Mouse (Mus musculus) hindbrain, embryonic 10.5 days (tissue): ENCODE data around the gene Ssh1. TPM values are rescaled to one million over a fixed set of nuclear protein-coding genes. Genes with fewer than 3 reads are reported as not detected.

Experiments used
- DNase-seq: peaks from one replicate; pipeline ENCODE4 v3.0.0-alpha.2; 2017; ENCODE audit warnings: low spot score
- H3K27ac ChIP-seq: fragments of 300-500 bp; sonication (generic); 2 replicates; pipeline ENCODE4 v1.5.1; 2016; ENCODE audit warnings: mild to moderate bottlenecking, moderate library complexity
- H3K27me3 ChIP-seq: fragments of 300-500 bp; sonication (generic); 2 replicates; pipeline ENCODE4 v1.6.1; 2016; ENCODE audit warnings: mild to moderate bottlenecking; ENCODE audit not compliant: poor library complexity, insufficient read depth, severe bottlenecking
- H3K36me3 ChIP-seq: fragments of 300-500 bp; sonication (generic); 2 replicates; pipeline ENCODE4 v1.6.1; 2016; ENCODE audit warnings: mild to moderate bottlenecking, moderate library complexity
- H3K4me1 ChIP-seq: fragments of 300-500 bp; sonication (generic); replicated peaks from 2 replicates; pipeline ENCODE4 v1.6.1; 2016; ENCODE audit warnings: mild to moderate bottlenecking
- H3K4me3 ChIP-seq: fragments of 300-500 bp; sonication (generic); 2 replicates; pipeline ENCODE4 v1.5.1; 2016; ENCODE audit warnings: mild to moderate bottlenecking, moderate library complexity
- H3K9me3 ChIP-seq: fragments of 300-500 bp; sonication (generic); 2 replicates; pipeline ENCODE4 v1.6.1; 2016; ENCODE audit warnings: mild to moderate bottlenecking, moderate library complexity
- whole genome bisulfite sequencing: fragments of 180-500 bp; shearing (Covaris S2); methylation state at CpG from one replicate; pipeline ENCODE4 v1.1.7; 2016; 5-methylcytosine and 5-hydroxymethylcytosine counted together
- polyA plus RNA-seq: library from polyadenylated mRNA; unstranded; fragments of >200 nt; fragmentation: Nextera tagmentation; extraction: Ambion mirVana; gene quantifications from 2 replicates; pipeline ENCODE4 v1.2.1, GENCODE M21; 2016

The Ssh1 gene
- polyA plus RNA-seq, 1 experiment from 2014 or later = 16.9 TPM

DNA sequence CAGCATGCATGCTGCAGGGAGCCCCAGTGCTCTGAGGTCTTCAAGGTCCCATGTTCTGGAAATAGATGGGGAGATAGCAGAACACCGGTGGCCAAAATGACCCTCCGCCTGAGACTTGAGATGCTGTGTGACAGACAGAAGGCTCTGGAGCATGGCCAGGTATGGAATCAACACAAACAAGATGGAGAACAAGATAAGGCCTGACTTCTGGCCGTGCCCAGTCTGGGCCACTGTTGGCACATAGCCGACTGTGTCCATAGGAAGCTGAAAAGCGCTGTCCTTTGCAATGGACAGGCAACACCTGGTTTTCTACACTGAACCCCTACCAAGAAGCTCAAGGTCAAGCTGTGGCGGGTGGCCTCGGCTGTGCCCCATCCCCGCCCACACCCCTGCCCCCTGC, 19.9 kb downstream of the Ssh1 start:
- Histone ChIP-seq H3K4me3 (no peak overlapping the region), H3K27ac (peak overlapping the region; percentile 83), H3K9me3 (no peaks in the 10 kb centered on the region), H3K4me1 (peaks cover 62% of the 10 kb centered on the region), H3K27me3 (no peaks in the 10 kb centered on the region), H3K36me3 (peaks cover 42% of the 10 kb centered on the region)
- no peak for DNase-seq
- WGBS = 84% methylated on average over 8 of the region's 8 CpGs

DNA sequence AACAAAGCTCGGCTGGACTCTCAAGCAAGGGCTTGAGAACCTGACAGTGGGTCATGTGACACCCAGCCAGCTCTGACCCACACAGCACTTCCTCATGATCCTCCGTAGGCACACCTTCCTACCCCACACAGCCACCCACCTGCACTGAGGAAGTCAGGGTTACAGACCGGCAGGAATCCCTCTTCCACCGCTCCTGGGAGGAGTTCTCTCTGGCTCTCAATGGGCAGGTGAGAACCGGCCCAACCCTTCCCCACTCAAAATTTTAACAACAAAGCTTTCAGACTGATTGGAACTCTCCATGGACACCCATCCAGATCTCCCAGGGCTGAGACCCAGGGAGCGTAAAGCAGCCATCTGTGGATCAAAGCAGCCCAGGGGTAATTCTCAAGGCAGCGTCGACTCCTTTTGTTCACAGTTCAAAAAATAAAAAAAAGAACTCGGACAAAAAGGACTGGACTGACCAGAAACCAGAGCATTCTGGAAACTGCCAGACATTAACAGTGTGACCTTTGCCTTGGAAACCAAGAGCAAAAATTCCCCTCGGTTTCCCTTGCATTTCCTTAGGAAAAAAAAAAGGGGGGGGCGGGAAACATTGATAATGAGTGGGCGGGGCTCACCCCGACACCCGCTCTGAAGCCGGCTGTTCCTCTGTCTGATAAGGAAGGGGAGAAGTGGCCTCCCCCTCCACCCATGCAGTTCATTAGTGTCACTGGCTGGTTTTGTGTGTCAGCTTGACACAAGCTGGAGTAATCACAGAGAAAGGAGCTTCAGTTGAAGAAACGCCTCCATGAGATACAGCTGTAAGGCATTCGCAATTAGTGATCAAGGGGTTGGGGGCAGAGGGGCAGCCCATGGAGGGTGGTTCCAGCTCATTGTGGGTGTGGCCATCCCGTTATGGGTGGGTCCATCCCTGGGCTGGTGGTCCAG, 20.8 kb downstream of the Ssh1 start:
- H3K27ac ChIP-seq = peak overlapping the region; percentile 83
- H3K9me3 ChIP-seq = no peaks in the 10 kb centered on the region
- H3K4me1 ChIP-seq = peaks cover 56% of the 10 kb centered on the region
- peak; percentile 37 for DNase-seq
- H3K27me3 ChIP-seq = no peaks in the 10 kb centered on the region
- H3K4me3 ChIP-seq = 0 out of 2 replicates have a peak overlapping the region, but pooled peaks have one; percentile 18
- peaks cover 41% of the 10 kb centered on the region for H3K36me3 ChIP-seq
- 21% methylated on average over 18 of the region's 18 CpGs for WGBS

DNA sequence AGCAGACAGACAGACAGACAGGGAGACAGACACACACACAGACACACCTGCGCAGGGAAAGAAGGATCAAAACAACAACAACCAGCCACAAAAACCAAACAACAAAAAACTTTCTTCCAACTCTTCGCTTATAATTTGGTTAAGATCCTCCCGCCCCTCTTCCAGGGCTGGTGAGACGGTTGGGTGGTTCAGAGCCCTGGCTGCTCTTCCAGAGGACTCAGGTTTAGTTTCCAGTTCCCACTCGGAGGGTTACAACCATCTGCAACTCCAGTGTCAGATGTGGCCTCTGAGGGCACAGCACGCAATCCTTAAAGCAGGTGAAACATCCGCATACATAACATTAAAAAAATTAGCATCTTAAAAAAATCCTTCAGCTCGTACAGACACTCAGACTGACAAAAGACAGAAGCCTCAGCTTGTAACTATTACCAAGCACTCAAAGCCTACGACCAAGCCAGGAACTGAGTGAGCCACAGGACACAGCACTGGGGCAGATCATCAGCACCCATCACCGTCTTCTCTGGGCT, 22.2 kb downstream of the Ssh1 start:
- WGBS = 78% methylated on average over 10 of the region's 10 CpGs
- Histone ChIP-seq H3K27ac (no peak overlapping the region), H3K4me1 (peaks cover 50% of the 10 kb centered on the region), H3K9me3 (no peaks in the 10 kb centered on the region), H3K27me3 (no peaks in the 10 kb centered on the region), H3K4me3 (no peak overlapping the region), H3K36me3 (peaks cover 44% of the 10 kb centered on the region)
- no peak for DNase-seq

GRCm38 (mm10) chr5:113968371-113968770, 25.3 kb downstream of the Ssh1 start:
- DNase-seq = no peak
- no peak overlapping the region for H3K27ac ChIP-seq
- WGBS = 61% methylated on average over 11 of the region's 11 CpGs
- H3K36me3 ChIP-seq = peaks cover 73% of the 10 kb centered on the region
- H3K4me3 ChIP-seq = no peak overlapping the region
- H3K9me3 ChIP-seq = peaks cover 4% of the 10 kb centered on the region; the same call in 1 of the 2 replicates
- H3K4me1 ChIP-seq = peaks cover 19% of the 10 kb centered on the region
- no peaks in the 10 kb centered on the region for H3K27me3 ChIP-seq

DNA sequence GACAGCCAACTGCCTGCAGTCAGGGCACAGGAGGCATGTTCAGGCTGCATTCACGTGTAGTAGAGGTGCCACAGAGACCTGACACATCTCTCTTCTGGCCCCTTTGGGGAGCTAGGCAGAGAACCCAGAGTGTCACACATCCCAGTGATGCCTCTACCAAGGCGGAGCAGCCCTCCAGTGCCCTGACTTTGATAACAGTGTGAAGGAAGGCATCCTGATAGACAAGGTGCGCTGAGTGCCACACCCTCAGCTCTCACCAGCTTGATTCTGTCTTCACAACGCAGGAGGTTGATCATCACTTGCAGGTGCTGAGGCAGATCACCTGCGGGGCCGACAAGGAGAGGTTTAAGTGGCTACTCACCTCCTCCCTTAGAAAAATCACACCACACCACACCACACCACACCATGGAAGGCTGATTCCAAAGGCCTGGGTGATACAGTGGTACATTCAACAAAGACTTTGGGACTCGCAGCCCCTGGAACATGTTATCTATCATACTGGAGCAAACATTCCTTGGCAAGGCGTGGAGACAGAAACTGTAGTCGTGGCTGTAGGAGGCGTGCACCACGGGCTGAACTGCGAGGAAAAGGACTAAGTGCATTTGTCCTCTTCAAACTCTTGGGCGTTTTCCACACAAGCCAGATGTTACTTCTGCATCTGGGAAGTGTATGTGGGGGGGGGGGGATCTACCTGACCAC, 27.1 kb downstream of the Ssh1 start:
- H3K9me3 ChIP-seq = peaks cover 4% of the 10 kb centered on the region; the same call in 1 of the 2 replicates
- H3K36me3 ChIP-seq = peaks cover 77% of the 10 kb centered on the region
- 94% methylated on average over 13 of the region's 13 CpGs for whole genome bisulfite sequencing
- H3K27me3 ChIP-seq = no peaks in the 10 kb centered on the region
- no peak overlapping the region for H3K4me3 ChIP-seq
- DNase-seq = no peak
- H3K4me1 ChIP-seq = peaks cover 14% of the 10 kb centered on the region
- H3K27ac ChIP-seq = no peak overlapping the region

- no peak for DNase-seq
- Histone ChIP-seq H3K9me3 (peaks cover 4% of the 10 kb centered on the region; the same call in 1 of the 2 replicates), H3K27ac (no peak overlapping the region), H3K4me3 (no peak overlapping the region), H3K4me1 (peaks cover 16% of the 10 kb centered on the region), H3K27me3 (no peaks in the 10 kb centered on the region), H3K36me3 (peaks cover 85% of the 10 kb centered on the region)
- 97% methylated on average over 7 of the region's 7 CpGs for WGBS
Observed at GRCm38 (mm10) chr5:113965659-113966185, 28.0 kb downstream of the Ssh1 start.

GRCm38 (mm10) chr5:113964972-113965371, 28.7 kb downstream of the Ssh1 start:
- Histone ChIP-seq H3K36me3 (peaks cover 83% of the 10 kb centered on the region), H3K27me3 (no peaks in the 10 kb centered on the region), H3K9me3 (peaks cover 4% of the 10 kb centered on the region; the same call in 1 of the 2 replicates), H3K4me1 (peaks cover 18% of the 10 kb centered on the region), H3K27ac (no peak overlapping the region), H3K4me3 (no peak overlapping the region)
- 89% methylated on average over 14 of the region's 14 CpGs for WGBS
- DNase-seq = no peak

- Histone ChIP-seq H3K9me3 (peaks cover 4% of the 10 kb centered on the region; the same call in 1 of the 2 replicates), H3K36me3 (peaks cover 72% of the 10 kb centered on the region), H3K27ac (no peak overlapping the region), H3K27me3 (no peaks in the 10 kb centered on the region), H3K4me1 (peaks cover 38% of the 10 kb centered on the region), H3K4me3 (no peak overlapping the region)
- no peak for DNase-seq
- 78% methylated on average over 7 of the region's 7 CpGs for WGBS
Observed at GRCm38 (mm10) chr5:113961776-113962175, 31.9 kb downstream of the Ssh1 start.

DNA sequence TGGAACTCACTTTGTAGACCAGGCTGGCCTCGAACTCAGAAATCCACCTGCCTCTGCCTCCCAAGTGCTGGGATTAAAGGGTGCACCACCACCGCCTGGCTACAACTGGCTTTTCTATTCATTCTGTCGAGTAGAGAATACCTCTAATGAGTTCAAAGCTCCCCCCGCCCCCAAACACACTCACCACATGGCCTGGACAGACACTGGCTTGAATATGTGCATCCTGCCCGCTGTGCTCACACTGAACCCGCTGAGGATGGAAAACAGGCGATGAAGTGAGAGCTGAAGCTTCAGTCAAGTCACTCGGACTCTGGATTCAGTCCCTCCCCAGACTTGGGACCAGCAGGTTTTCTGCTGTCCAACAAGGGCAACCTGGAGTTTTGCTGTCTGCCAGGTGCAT, 33.3 kb downstream of the Ssh1 start:
- peaks cover 38% of the 10 kb centered on the region for H3K4me1 ChIP-seq
- no peaks in the 10 kb centered on the region for H3K27me3 ChIP-seq
- H3K36me3 ChIP-seq = peaks cover 66% of the 10 kb centered on the region
- no peak for DNase-seq
- 78% methylated on average over 8 of the region's 8 CpGs for WGBS
- H3K4me3 ChIP-seq = no peak overlapping the region
- H3K9me3 ChIP-seq = peaks cover 4% of the 10 kb centered on the region; the same call in 1 of the 2 replicates
- no peak overlapping the region for H3K27ac ChIP-seq

DNA sequence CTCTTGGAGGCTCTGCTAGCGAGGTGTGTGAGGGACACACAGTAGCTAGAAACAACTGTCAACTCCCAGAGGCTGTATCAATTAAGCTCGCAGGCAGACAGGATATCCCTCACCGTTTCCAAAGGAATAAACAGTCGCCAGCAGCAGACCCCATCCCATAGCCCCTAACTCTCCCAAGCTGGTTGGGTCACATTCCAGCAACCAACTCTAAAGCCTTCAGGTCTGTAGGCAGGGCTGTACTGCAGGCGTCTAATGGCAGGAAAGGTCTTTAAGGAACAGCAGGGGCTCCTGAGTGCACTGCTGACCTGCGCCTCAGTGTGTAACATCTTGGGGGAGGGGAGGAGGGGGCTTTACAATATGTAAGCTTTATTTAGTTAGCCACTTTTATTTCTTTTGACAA, 34.7 kb downstream of the Ssh1 start:
- Histone ChIP-seq H3K27me3 (no peaks in the 10 kb centered on the region), H3K4me1 (peaks cover 40% of the 10 kb centered on the region), H3K36me3 (peaks cover 60% of the 10 kb centered on the region), H3K9me3 (peaks cover 4% of the 10 kb centered on the region; the same call in 1 of the 2 replicates), H3K4me3 (no peak overlapping the region), H3K27ac (0 out of 2 replicates have a peak overlapping the region, but pooled peaks have one; percentile 23)
- 9% methylated on average over 6 of the region's 6 CpGs for WGBS
- DNase-seq = peak; percentile 25

DNA sequence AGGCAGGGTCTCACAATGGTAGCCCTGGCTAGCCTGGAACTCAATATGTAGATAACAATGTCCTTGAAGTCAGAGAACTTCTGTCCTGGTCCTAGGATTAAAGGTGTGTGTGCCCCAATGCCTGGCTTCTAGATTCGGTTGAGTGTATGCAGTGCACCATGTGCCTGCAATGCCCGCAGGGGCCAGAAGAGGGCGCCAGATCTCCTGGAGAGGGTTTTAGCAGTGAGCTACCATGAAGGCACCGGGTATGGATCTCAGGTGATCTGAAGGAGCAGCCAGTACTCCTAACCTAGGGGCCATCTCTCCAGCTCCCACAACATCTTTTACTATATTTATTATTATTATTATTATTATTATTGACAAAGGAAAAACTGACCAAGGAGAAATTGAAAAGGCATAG, 37.2 kb downstream of the Ssh1 start:
- Histone ChIP-seq H3K27me3 (no peaks in the 10 kb centered on the region), H3K36me3 (peaks cover 73% of the 10 kb centered on the region)
- 10% methylated on average over 4 of the region's 4 CpGs for WGBS

GRCm38 (mm10) chr5:113955691-113956090, 38.0 kb downstream of the Ssh1 start:
- Histone ChIP-seq H3K27ac (no peak overlapping the region), H3K4me3 (no peak overlapping the region), H3K9me3 (no peaks in the 10 kb centered on the region), H3K36me3 (peaks cover 73% of the 10 kb centered on the region), H3K4me1 (peaks cover 28% of the 10 kb centered on the region), H3K27me3 (no peaks in the 10 kb centered on the region)
- no peak for DNase-seq
- WGBS = 92% methylated on average over 8 of the region's 8 CpGs

More for the DNA sequence above, 37.2 kb downstream of the Ssh1 start:
- Histone ChIP-seq H3K4me3 (no peak overlapping the region), H3K27ac (no peak overlapping the region), H3K4me1 (peaks cover 26% of the 10 kb centered on the region), H3K9me3 (no peaks in the 10 kb centered on the region)
- DNase-seq = peak; percentile 92
